Comparison of ENCODE assay signal across 8 mouse cellular contexts in the genomic region with DNA sequence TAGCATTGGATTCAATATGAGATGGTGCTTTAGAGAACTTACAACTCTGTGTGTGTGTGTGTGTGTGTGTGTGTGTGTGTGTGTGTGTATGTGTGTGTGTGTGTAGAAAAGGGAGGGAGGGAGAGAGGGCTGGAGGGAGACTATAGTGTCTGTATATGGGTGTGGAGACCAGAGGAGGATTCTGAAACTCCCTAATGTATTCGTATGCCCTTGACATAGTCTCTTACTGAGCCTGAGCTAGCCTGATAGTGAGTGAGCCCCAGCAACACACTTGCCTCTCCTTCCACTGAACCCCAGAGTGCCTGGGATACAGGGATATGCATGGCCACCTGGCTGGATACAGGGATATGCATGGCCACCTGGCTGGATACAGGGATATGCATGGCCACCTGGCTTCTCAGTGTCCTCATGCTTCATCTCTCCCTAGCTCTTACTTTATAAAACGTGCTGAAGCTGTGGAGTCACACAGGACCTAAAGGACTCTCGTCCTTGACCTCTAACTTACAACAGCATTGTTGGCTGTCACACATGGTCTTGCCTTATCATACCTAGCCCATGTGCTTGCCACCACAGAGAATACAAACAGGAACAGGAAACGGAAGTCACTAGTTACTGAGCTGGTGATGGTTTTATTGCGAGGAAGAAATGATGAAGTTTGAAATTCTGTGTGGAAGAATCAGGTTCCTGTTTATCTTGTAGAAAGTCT.
DNase-seq lines count a peak whose midpoint lies in the region; ATAC-seq and TF ChIP-seq lines count a peak whose summit lies in the region.

No protein-coding gene starts in this region.

- no peak for TF ChIP-seq EP300 in liver, embryonic 14.5 days (IDR thresholded peaks at IDR 0.05; ENCODE audit: low read depth)

- intact Hi-C loops in heart, postnatal 36 days (cut with DNase I): no loop called here

- 49% methylated on average over 5 of the region's 5 CpGs for WGBS in heart, embryonic 14.5 days
- WGBS in liver, embryonic 14.5 days (ENCODE audit: insufficient replicate concordance): 25% methylated on average over 5 of the region's 5 CpGs

- no peaks in the 10 kb centered on the region for H3K9me3 ChIP-seq in heart, embryonic 14.5 days (ENCODE audit: control insufficient read depth, low read length)
- no peaks in the 10 kb centered on the region for H3K9me3 ChIP-seq in liver, embryonic 14.5 days (ENCODE audit: control insufficient read depth, low read length)

- no peak for ATAC-seq in heart, embryonic 14.5 days (ENCODE audit: insufficient number of reproducible peaks, insufficient read depth, low FRiP score, low read depth)
- peak; percentile 31; the same call in 1 of the 2 replicates for ATAC-seq in liver, embryonic 14.5 days (ENCODE audit: insufficient read depth)

- no peak for TF ChIP-seq CTCF in testis, adult 2 months (IDR thresholded peaks at IDR 0.05; ENCODE audit: control insufficient read depth, insufficient read depth, insufficient replicate concordance, low read depth, low read length)
- TF ChIP-seq CTCF in liver, embryonic 14.5 days (IDR thresholded peaks at IDR 0.05; ENCODE audit: low read depth): no peak

- TF ChIP-seq POLR2A in testis, adult 2 months (IDR thresholded peaks at IDR 0.05; ENCODE audit: control insufficient read depth, low read depth, low read length): no peak

- H3K27ac ChIP-seq in heart, embryonic 14.5 days (replicated peaks in 1 of 2; ENCODE audit: control insufficient read depth in 1 of 2, insufficient read depth in 1 of 2, low read depth in 2 of 2, low read length in 2 of 2): peak overlapping the region; percentile 25 to 50; a peak in 1 of 4 replicates
- H3K27ac ChIP-seq in testis, adult 2 months (ENCODE audit: control insufficient read depth, insufficient read depth, low read depth, low read length): 0 out of 2 replicates have a peak overlapping the region, but pooled peaks have one; percentile 7
- no peak overlapping the region for H3K27ac ChIP-seq in liver, embryonic 14.5 days

- H3K4me1 ChIP-seq in heart, embryonic 14.5 days (ENCODE audit: control insufficient read depth in 2 of 2, insufficient read depth in 2 of 2, low read length in 2 of 2): peaks cover 25 to 47% of the 10 kb centered on the region in 2 experiments
- peaks cover 5% of the 10 kb centered on the region; the same call in 1 of the 2 replicates for H3K4me1 ChIP-seq in testis, adult 2 months (ENCODE audit: control insufficient read depth, insufficient read depth, low read length)
- peaks cover 0 to 37% of the 10 kb centered on the region in 2 experiments for H3K4me1 ChIP-seq in liver, embryonic 14.5 days (replicated peaks; ENCODE audit: control insufficient read depth in 2 of 2, insufficient read depth in 2 of 2, low read length in 1 of 2)

- no peak overlapping the region for H3K4me3 ChIP-seq in heart, embryonic 14.5 days (ENCODE audit: control insufficient read depth in 1 of 2, insufficient read depth in 1 of 2, low read depth in 1 of 2, low read length in 2 of 2)
- no peak overlapping the region for H3K4me3 ChIP-seq in testis, adult 2 months (ENCODE audit: control insufficient read depth, low read depth, low read length)
- no peak overlapping the region for H3K4me3 ChIP-seq in liver, embryonic 14.5 days (ENCODE audit: insufficient read depth in 1 of 2, low read depth in 2 of 2, low read length in 2 of 2)

- no peaks in the 10 kb centered on the region for H3K36me3 ChIP-seq in heart, embryonic 14.5 days (ENCODE audit: control insufficient read depth, insufficient read depth, low read length)
- H3K36me3 ChIP-seq in testis, adult 2 months (ENCODE audit: control insufficient read depth, insufficient read depth, low read length): no peaks in the 10 kb centered on the region
- no peaks in the 10 kb centered on the region for H3K36me3 ChIP-seq in liver, embryonic 14.5 days (replicated peaks; ENCODE audit: control insufficient read depth, insufficient read depth, low read depth)

- no peak for DNase-seq in heart, postnatal 36 days
- no peak for DNase-seq in testis, postnatal 10 days (ENCODE audit: low spot score)
- DNase-seq in liver, embryonic 14.5 days (ENCODE audit: low read depth in 3 of 3, low spot score in 3 of 3): no peak
- DNase-seq in thymus, postnatal 4 days: peak; percentile 23
- no peak for DNase-seq in adrenal gland, postnatal 14 days
- DNase-seq in embryo, embryonic 9.5 days (ENCODE audit: extremely low spot score): no peak

- H3K27me3 ChIP-seq in heart, embryonic 14.5 days (ENCODE audit: control insufficient read depth, insufficient read depth, low read length): no peaks in the 10 kb centered on the region
- H3K27me3 ChIP-seq in testis, adult 2 months (ENCODE audit: control insufficient read depth, insufficient read depth, low read length): no peaks in the 10 kb centered on the region
- H3K27me3 ChIP-seq in liver, embryonic 14.5 days (ENCODE audit: control insufficient read depth, insufficient read depth, low read length): no peaks in the 10 kb centered on the region

- no peak overlapping the region for H3K9ac ChIP-seq in heart, embryonic 14.5 days (ENCODE audit: low read length)
- no peak overlapping the region for H3K9ac ChIP-seq in liver, embryonic 14.5 days (replicated peaks)

- H3K4me2 ChIP-seq in heart, embryonic 14.5 days (ENCODE audit: low read length): peak overlapping the region; percentile 29; the same call in 1 of the 2 replicates
- H3K4me2 ChIP-seq in liver, embryonic 14.5 days (ENCODE audit: low read depth): no peak overlapping the region
